In genomic region chr13:34148767-34149392, GRCm38 (mm10) we compare ENCODE assay signal across 8 mouse cellular contexts. TPM values are rescaled to one million over a fixed set of nuclear protein-coding genes. Genes with fewer than 3 reads are reported as not detected.
A peak's percentile ranks its signal among the peaks of the same experiment; 100 is the strongest.
DNase-seq lines count a peak whose midpoint lies in the region; ATAC-seq lines count a peak whose summit lies in the region.

No protein-coding gene starts in this region.

- H3K4me1 ChIP-seq in forebrain, embryonic 16.5 days (replicated peaks; ENCODE audit: control insufficient read depth, insufficient read depth, low read length) = peaks cover 40% of the 10 kb centered on the region
- H3K4me1 ChIP-seq in liver, embryonic 15.5 days (replicated peaks) = 0 out of 2 replicates have a peak, but pooled peaks cover 9% of the 10 kb centered on the region

- ATAC-seq in forebrain, embryonic 16.5 days = peak; percentile 85
- no peak for ATAC-seq in liver, embryonic 15.5 days (ENCODE audit: insufficient read depth)

- intact Hi-C loops in heart, postnatal 25 days (cut with DNase I) = loop anchor here (2.0 kb wide), 1 partner anchor 20 kb away; no protein-coding TSS in a partner anchor

- H3K4me3 ChIP-seq in forebrain, embryonic 16.5 days (replicated peaks; ENCODE audit: low read length) = peak overlapping the region; percentile 52
- H3K4me3 ChIP-seq in liver, embryonic 15.5 days (replicated peaks) = peak overlapping the region; percentile 36

- under 1% methylated on average over 23 of the region's 23 CpGs for WGBS in forebrain, embryonic 16.5 days
- 9% methylated on average over 23 of the region's 23 CpGs for WGBS in liver, embryonic 15.5 days (ENCODE audit: insufficient replicate concordance)

- peak overlapping the region; percentile 61 for H3K4me2 ChIP-seq in forebrain, embryonic 16.5 days (ENCODE audit: low read length)
- peak overlapping the region; percentile 58 for H3K4me2 ChIP-seq in liver, embryonic 15.5 days

- H3K27ac ChIP-seq in forebrain, embryonic 16.5 days (ENCODE audit: low read length) = peak overlapping the region; percentile 99
- no peak overlapping the region for H3K27ac ChIP-seq in liver, embryonic 15.5 days (replicated peaks)

- no peaks in the 10 kb centered on the region for H3K27me3 ChIP-seq in forebrain, embryonic 16.5 days (replicated peaks; ENCODE audit: control insufficient read depth, insufficient read depth, low read length)
- H3K27me3 ChIP-seq in liver, embryonic 15.5 days = peaks cover 34% of the 10 kb centered on the region

- peak; percentile 31 to 37 for DNase-seq in CD8-positive naive resting alpha-beta T cell, adult 2 months (ENCODE audit: low read depth in 2 of 2, low spot score in 2 of 2)
- DNase-seq in cerebellum, adult 18-20 months = peak; percentile 62 to 65
- peak; percentile 64 for DNase-seq in heart, postnatal 25 days (ENCODE audit: low spot score)
- peak; percentile 69 to 82 for DNase-seq in kidney, postnatal 4 days
- peak; percentile 88 for DNase-seq in neural tube, embryonic 10.5 days (ENCODE audit: extremely low spot score, low spot score)
- DNase-seq in thymus, postnatal 14 days = peak; percentile 67

- no peaks in the 10 kb centered on the region for H3K9me3 ChIP-seq in forebrain, embryonic 16.5 days (ENCODE audit: control insufficient read depth, low read length)
- H3K9me3 ChIP-seq in liver, embryonic 15.5 days (replicated peaks) = no peaks in the 10 kb centered on the region

- no peaks in the 10 kb centered on the region for H3K36me3 ChIP-seq in forebrain, embryonic 16.5 days (ENCODE audit: control insufficient read depth, insufficient read depth)
- no peaks in the 10 kb centered on the region for H3K36me3 ChIP-seq in liver, embryonic 15.5 days (replicated peaks)

- H3K9ac ChIP-seq in forebrain, embryonic 16.5 days (replicated peaks; ENCODE audit: low read depth, low read length) = peak overlapping the region; percentile 76
- H3K9ac ChIP-seq in liver, embryonic 15.5 days = no peak overlapping the region

RNA-seq across cellular contexts. Expression of gene Psmg4, which starts 13.9 kb away (rescaled TPM):
- 82.3 and 89.0 TPM in 2 replicates for polyA plus RNA-seq in forebrain, embryonic 16.5 days (2015; fragmentation: Nextera tagmentation; extraction: Ambion mirVana)
- total RNA-seq in heart, postnatal 25 days (2021) = 10 to 100 TPM; 22.9 to 29.7 TPM
- 26.0 and 30.0 TPM in 2 replicates for polyA plus RNA-seq in liver, embryonic 15.5 days (2015; fragmentation: Nextera tagmentation; extraction: Ambion mirVana)

RNA-seq across cellular contexts. Expression of gene Tubb2b, which starts 18.6 kb away (rescaled TPM):
- polyA plus RNA-seq in forebrain, embryonic 16.5 days (2015; fragmentation: Nextera tagmentation; extraction: Ambion mirVana) = 1,170 and 1,210 TPM in 2 replicates
- total RNA-seq in heart, postnatal 25 days (2021) = 1 to 10 TPM; 4.1 to 5.6 TPM
- 1.1 and 1.4 TPM in 2 replicates for polyA plus RNA-seq in liver, embryonic 15.5 days (2015; fragmentation: Nextera tagmentation; extraction: Ambion mirVana)

Comparison
In these comparisons a context has a peak if more than half of its experiments do, and no peak if none do; other contexts are left out.
1. DNase-seq: peak in every context shown above with its lines; median percentile 88 in neural tube, embryonic 10.5 days; 76 in kidney, postnatal 4 days; 67 in thymus, postnatal 14 days; 64 in heart, postnatal 25 days; 64 in cerebellum, adult 18-20 months; 34 in CD8-positive naive resting alpha-beta T cell, adult 2 months.
2. RNA of gene Tubb2b, which starts 18.6 kb away (polyA plus RNA-seq): 1,170 to 1,210 TPM in forebrain, embryonic 16.5 days; 1.1 to 1.4 TPM in liver, embryonic 15.5 days; every median in the first group is over 100 times any median in the second.